ENCODE assay signal across 3 mouse cellular contexts in the genomic region with DNA sequence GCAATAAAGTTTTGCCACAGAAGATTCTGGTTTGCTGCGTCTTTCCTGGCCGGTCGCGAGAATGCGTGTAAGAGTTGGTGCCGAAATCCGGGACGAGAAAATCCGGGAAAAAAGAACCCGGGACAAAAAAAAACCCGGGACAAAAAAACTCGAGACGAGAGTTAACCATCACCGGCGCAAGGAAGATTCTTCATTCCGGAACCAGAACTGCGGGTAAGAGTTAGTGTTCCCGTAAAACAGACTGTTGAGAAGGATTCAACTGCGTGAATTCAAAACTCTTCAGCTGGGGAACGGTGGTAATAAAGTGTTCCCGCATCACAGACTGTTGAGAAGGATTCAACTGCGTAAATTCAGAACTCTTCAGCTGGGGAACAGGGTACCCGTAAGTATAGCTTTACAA.
DNase-seq lines count a peak whose midpoint lies in the region.

No protein-coding gene starts in this region.

- peak; percentile 74 for DNase-seq in ES-CJ7 (ENCODE audit: low read depth, low spot score)
- peak; percentile 88 for DNase-seq in R1 (ENCODE audit: low read depth, low spot score)
- DNase-seq in ZHBTc4 (ENCODE audit: low read depth, low spot score): peak; percentile 88
